Mouse (Mus musculus) ES-E14 (cell line): ENCODE results near the gene Mrps31. TPM values are rescaled to one million over a fixed set of nuclear protein-coding genes. Genes with fewer than 3 reads are reported as not detected.

Source experiments
- DNase-seq: peaks from one replicate; pipeline ENCODE4 v3.0.0-alpha.2; 2013; ENCODE audit warnings: low read depth, low spot score
- H3K27ac ChIP-seq: 2 replicates; pipeline ENCODE4 v1.5.1; 2012; ENCODE audit warnings: low read depth, mild to moderate bottlenecking, low read length, moderate library complexity, mixed read lengths; ENCODE audit not compliant: poor library complexity, insufficient read depth, severe bottlenecking
- H3K36me3 ChIP-seq: 2 replicates; pipeline ENCODE4 v1.6.1; 2012; ENCODE audit warnings: mild to moderate bottlenecking, low read length, moderate library complexity, mixed read lengths; ENCODE audit not compliant: control insufficient read depth, poor library complexity, insufficient read depth, severe bottlenecking
- H3K4me1 ChIP-seq, 2 experiments: fragments of 150-350 bp in 1 of 2; sonication (generic) in 1 of 2; 2 replicates each; pipeline ENCODE4 v1.6.1; 2012; ENCODE audit warnings: low read length in 2 of 2, mild to moderate bottlenecking in 1 of 2, mixed read lengths in 1 of 2; ENCODE audit not compliant: control insufficient read depth in 2 of 2, insufficient read depth in 2 of 2, poor library complexity in 1 of 2
- H3K4me3 ChIP-seq, 2 experiments: fragments of 150-350 bp in 1 of 2; sonication (generic) in 1 of 2; 2 replicates each; pipeline ENCODE4 v1.5.1; 2012; ENCODE audit warnings: low read length in 2 of 2, low read depth in 1 of 2, mild to moderate bottlenecking in 1 of 2, mixed read lengths in 1 of 2; ENCODE audit not compliant: insufficient read depth in 1 of 2, poor library complexity in 1 of 2, severe bottlenecking in 1 of 2
- H3K9ac ChIP-seq: 2 replicates; pipeline ENCODE4 v1.6.1; 2012; ENCODE audit warnings: low read depth, mild to moderate bottlenecking, low read length, mixed read lengths; ENCODE audit not compliant: poor library complexity, insufficient read depth, severe bottlenecking
- H3K9me3 ChIP-seq: fragments of 150-350 bp; sonication (generic); 2 replicates; pipeline ENCODE4 v1.6.1; 2012; ENCODE audit warnings: low read depth, mild to moderate bottlenecking, low read length; ENCODE audit not compliant: control insufficient read depth, insufficient read depth
- CHD2 ChIP-seq: IDR thresholded peaks from 2 replicates; pipeline ENCODE4 v1.6.1; 2014; ENCODE audit warnings: mild to moderate bottlenecking, low read depth, low read length, inconsistent platforms
- HCFC1 ChIP-seq: IDR thresholded peaks from 2 replicates; pipeline ENCODE4 v1.6.1; 2012; ENCODE audit warnings: low read length, inconsistent platforms, borderline replicate concordance; ENCODE audit not compliant: insufficient read depth
- MAFK ChIP-seq: IDR thresholded peaks from 2 replicates; pipeline ENCODE4 v1.6.1; 2014; ENCODE audit warnings: mild to moderate bottlenecking, low read depth, low read length, inconsistent platforms; ENCODE audit not compliant: insufficient read depth
- ZC3H11A ChIP-seq: IDR thresholded peaks from 2 replicates; pipeline ENCODE4 v1.6.1; 2012; ENCODE audit warnings: low read depth, mild to moderate bottlenecking, inconsistent platforms, low read length, borderline replicate concordance
- ZNF384 ChIP-seq: IDR thresholded peaks from 2 replicates; pipeline ENCODE4 v1.6.1; 2012; ENCODE audit warnings: low read depth, low read length, inconsistent platforms
- in situ Hi-C, 2 experiments: fragments of 600-800 bp; cut with MboI; formaldehyde crosslinking; loops; one replicate each; pipeline ENCODE4 v1.15.1; 2025; ENCODE audit warnings: low sequenced_read_pairs in 2 of 2, inconsistent platforms in 1 of 2; ENCODE audit not compliant: unreplicated experiment in 2 of 2
- total RNA-seq: library from RNA; depleted of rRNA; stranded (reverse); fragments of 300-350 nt; gene quantifications from 2 replicates; pipeline ENCODE4 v1.2.3, GENCODE M21; 2012

Mrps31 gene
- total RNA-seq, 1 experiment = 54.7 TPM

- Histone ChIP-seq H3K9me3 (no peaks in the 10 kb centered on the region), H3K27ac (no peak overlapping the region), H3K4me1 (peaks cover 0 to 3% of the 10 kb centered on the region in 2 experiments; a peak in 1 of 4 replicates), H3K9ac (no peak overlapping the region), H3K4me3 (no peak overlapping the region), H3K36me3 (peaks cover 16% of the 10 kb centered on the region; the same call in 1 of the 2 replicates)
- TF ChIP-seq MAFK = no peak
- no peak for TF ChIP-seq CHD2
- no peak for TF ChIP-seq ZC3H11A
- TF ChIP-seq HCFC1 = no peak
- TF ChIP-seq ZNF384 = no peak
- DNase-seq = no peak
- in situ Hi-C loops = no loop called here
Measured at GRCm38 (mm10) chr8:22394471-22394870, 16.7 kb upstream of the Mrps31 start.

- no peak overlapping the region for H3K27ac ChIP-seq
- no peaks in the 10 kb centered on the region for H3K9me3 ChIP-seq
- no peak for DNase-seq
- H3K4me1 ChIP-seq = peaks cover 0 to 3% of the 10 kb centered on the region in 2 experiments; a peak in 1 of 4 replicates
- H3K9ac ChIP-seq = no peak overlapping the region
- peaks cover 12% of the 10 kb centered on the region; the same call in 1 of the 2 replicates for H3K36me3 ChIP-seq
- in situ Hi-C loops = no loop called here
- TF ChIP-seq CHD2 (no peak), HCFC1 (no peak), ZC3H11A (no peak)
- no peak overlapping the region for H3K4me3 ChIP-seq
Measured at GRCm38 (mm10) chr8:22395256-22395655, 15.9 kb upstream of the Mrps31 start.

GRCm38 (mm10) chr8:22397811-22398141 lies 13.4 kb upstream of the Mrps31 start:
- TF ChIP-seq ZC3H11A (no peak), ZNF384 (no peak)
- peaks cover 7% of the 10 kb centered on the region; the same call in 1 of the 2 replicates for H3K36me3 ChIP-seq

GRCm38 (mm10) chr8:22398142-22398951 lies 12.8 kb upstream of the Mrps31 start, which contains the start of gene Slc25a15:
Gene Slc25a15 (minus strand): TSS chr8:22398597.
- peak; percentile 82 for DNase-seq
- Histone ChIP-seq H3K9me3 (no peaks in the 10 kb centered on the region), H3K27ac (peak within 1 kb of the TSS; percentile 55; the same call in 1 of the 2 replicates), H3K9ac (peak within 1 kb of the TSS; percentile 93), H3K36me3 (peaks cover 3% of the 10 kb centered on the region; the same call in 1 of the 2 replicates), H3K4me3 (peak within 1 kb of the TSS; percentile 98), H3K4me1 (peaks cover 0 to 3% of the 10 kb centered on the region in 2 experiments; a peak in 1 of 4 replicates)
- in situ Hi-C loops = no loop called here
- TF ChIP-seq ZC3H11A (no peak), HCFC1 (peak; percentile 9; the same call in 1 of the 2 replicates)

More at GRCm38 (mm10) chr8:22397811-22398141, 13.4 kb upstream of the Mrps31 start:
- Histone ChIP-seq H3K4me3 (peak overlapping the region; percentile 98), H3K27ac (no peak overlapping the region), H3K9ac (peak overlapping the region; percentile 93), H3K9me3 (no peaks in the 10 kb centered on the region), H3K4me1 (peaks cover 0 to 3% of the 10 kb centered on the region in 2 experiments; a peak in 1 of 4 replicates)
- in situ Hi-C loops = no loop called here
- no peak for DNase-seq
